Mouse (Mus musculus): ENCODE results near the gene Frmd5. TPM values are rescaled to one million over a fixed set of nuclear protein-coding genes. Genes with fewer than 3 reads are reported as not detected.

Frmd5 gene
- polyA plus RNA-seq, 1 experiment from 2014 or later, result 3.3 TPM

DNA sequence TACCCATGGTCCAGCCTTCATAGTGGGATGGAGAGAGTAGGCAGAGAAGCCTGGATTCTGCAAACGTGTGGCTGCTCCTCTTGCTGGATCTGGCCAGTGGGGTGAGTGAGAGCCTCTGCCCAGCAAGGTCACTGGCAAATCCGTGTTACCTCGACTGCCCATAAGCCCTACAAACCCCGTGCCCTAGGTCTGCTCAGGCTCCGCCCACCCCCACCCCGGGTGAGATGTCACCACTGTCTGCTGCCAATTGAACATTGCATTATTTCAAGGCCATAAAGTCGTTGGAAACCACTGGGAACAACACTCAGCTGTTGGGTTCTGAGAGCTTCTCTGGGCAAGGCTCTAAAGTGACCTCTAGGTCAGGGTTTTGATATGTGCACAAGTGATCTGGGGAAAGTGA lies 208.6 kb downstream of the Frmd5 start:
- H3K9ac ChIP-seq (ENCODE audit: low read length), result no peak overlapping the region
- H3K4me1 ChIP-seq (replicated peaks; ENCODE audit: control insufficient read depth, insufficient read depth, low read length), result peaks cover 17% of the 10 kb centered on the region; the same call in 1 of the 2 replicates
- no peak overlapping the region for H3K4me2 ChIP-seq (ENCODE audit: low read length)
- no peak for DNase-seq (ENCODE audit: low spot score)
- H3K36me3 ChIP-seq (ENCODE audit: control insufficient read depth, insufficient read depth, low read length), result no peaks in the 10 kb centered on the region
- H3K4me3 ChIP-seq (ENCODE audit: low read depth, low read length), result no peak overlapping the region
- no peaks in the 10 kb centered on the region for H3K9me3 ChIP-seq (ENCODE audit: control insufficient read depth, low read length)
- H3K27ac ChIP-seq (ENCODE audit: low read depth), result no peak overlapping the region
- no peaks in the 10 kb centered on the region for H3K27me3 ChIP-seq (replicated peaks; ENCODE audit: control insufficient read depth, insufficient read depth, low read length)
- WGBS, result 66% methylated on average over 7 of the region's 7 CpGs
- ATAC-seq (replicated peaks; ENCODE audit: low FRiP score, low TSS enrichment, low read depth), result no peak

GRCm38 (mm10) chr2:121596621-121597020 lies 210.3 kb downstream of the Frmd5 start:
- ATAC-seq (replicated peaks; ENCODE audit: low FRiP score, low TSS enrichment, low read depth), result no peak
- Histone ChIP-seq H3K4me1 (replicated peaks; ENCODE audit: control insufficient read depth, insufficient read depth, low read length) (peaks cover 17% of the 10 kb centered on the region; the same call in 1 of the 2 replicates), H3K9me3 (ENCODE audit: control insufficient read depth, low read length) (no peaks in the 10 kb centered on the region), H3K36me3 (ENCODE audit: control insufficient read depth, insufficient read depth, low read length) (no peaks in the 10 kb centered on the region), H3K9ac (ENCODE audit: low read length) (no peak overlapping the region), H3K4me2 (ENCODE audit: low read length) (no peak overlapping the region), H3K27me3 (replicated peaks; ENCODE audit: control insufficient read depth, insufficient read depth, low read length) (no peaks in the 10 kb centered on the region), H3K4me3 (ENCODE audit: low read depth, low read length) (no peak overlapping the region), H3K27ac (ENCODE audit: low read depth) (no peak overlapping the region)
- 82% methylated on average over 2 of the region's 2 CpGs for WGBS
- no peak for DNase-seq (ENCODE audit: low spot score)

GRCm38 (mm10) chr2:121594660-121595291 lies 212.1 kb downstream of the Frmd5 start:
- ATAC-seq (replicated peaks; ENCODE audit: low FRiP score, low TSS enrichment, low read depth), result no peak
- 20% methylated on average over 8 of the region's 8 CpGs for WGBS
- Histone ChIP-seq H3K9me3 (ENCODE audit: control insufficient read depth, low read length) (no peaks in the 10 kb centered on the region), H3K4me2 (ENCODE audit: low read length) (no peak overlapping the region), H3K27me3 (replicated peaks; ENCODE audit: control insufficient read depth, insufficient read depth, low read length) (no peaks in the 10 kb centered on the region), H3K4me3 (ENCODE audit: low read depth, low read length) (no peak overlapping the region), H3K4me1 (replicated peaks; ENCODE audit: control insufficient read depth, insufficient read depth, low read length) (peaks cover 17% of the 10 kb centered on the region; the same call in 1 of the 2 replicates), H3K36me3 (ENCODE audit: control insufficient read depth, insufficient read depth, low read length) (no peaks in the 10 kb centered on the region), H3K27ac (ENCODE audit: low read depth) (no peak overlapping the region), H3K9ac (ENCODE audit: low read length) (no peak overlapping the region)
- DNase-seq (ENCODE audit: low spot score), result no peak

DNA sequence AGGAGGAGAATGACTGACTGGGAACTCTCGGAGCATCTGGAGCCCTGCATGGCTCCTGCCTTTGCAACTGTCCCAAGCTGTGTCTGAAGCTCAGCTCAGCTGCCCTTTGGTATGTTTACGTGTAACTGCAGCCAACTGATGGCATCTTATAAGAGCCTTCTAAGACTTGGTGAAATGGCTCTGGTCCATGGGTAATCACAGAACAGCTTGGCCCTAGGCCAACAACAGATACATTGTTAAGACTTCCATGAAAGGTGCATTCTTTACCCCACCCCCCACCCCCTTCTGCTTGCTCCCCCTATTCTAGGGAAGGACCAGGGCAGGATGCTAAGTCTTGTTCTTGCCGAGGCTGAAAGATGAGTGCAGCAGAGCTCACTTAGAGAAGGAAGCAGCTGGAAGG lies 212.8 kb downstream of the Frmd5 start:
- no peak for DNase-seq (ENCODE audit: low spot score)
- Histone ChIP-seq H3K9me3 (ENCODE audit: control insufficient read depth, low read length) (no peaks in the 10 kb centered on the region), H3K4me1 (replicated peaks; ENCODE audit: control insufficient read depth, insufficient read depth, low read length) (peaks cover 17% of the 10 kb centered on the region; the same call in 1 of the 2 replicates), H3K36me3 (ENCODE audit: control insufficient read depth, insufficient read depth, low read length) (no peaks in the 10 kb centered on the region), H3K27me3 (replicated peaks; ENCODE audit: control insufficient read depth, insufficient read depth, low read length) (no peaks in the 10 kb centered on the region), H3K9ac (ENCODE audit: low read length) (no peak overlapping the region), H3K27ac (ENCODE audit: low read depth) (no peak overlapping the region), H3K4me2 (ENCODE audit: low read length) (no peak overlapping the region), H3K4me3 (ENCODE audit: low read depth, low read length) (no peak overlapping the region)
- WGBS, result 39% methylated on average over 3 of the region's 3 CpGs
- ATAC-seq (replicated peaks; ENCODE audit: low FRiP score, low TSS enrichment, low read depth), result no peak

DNA sequence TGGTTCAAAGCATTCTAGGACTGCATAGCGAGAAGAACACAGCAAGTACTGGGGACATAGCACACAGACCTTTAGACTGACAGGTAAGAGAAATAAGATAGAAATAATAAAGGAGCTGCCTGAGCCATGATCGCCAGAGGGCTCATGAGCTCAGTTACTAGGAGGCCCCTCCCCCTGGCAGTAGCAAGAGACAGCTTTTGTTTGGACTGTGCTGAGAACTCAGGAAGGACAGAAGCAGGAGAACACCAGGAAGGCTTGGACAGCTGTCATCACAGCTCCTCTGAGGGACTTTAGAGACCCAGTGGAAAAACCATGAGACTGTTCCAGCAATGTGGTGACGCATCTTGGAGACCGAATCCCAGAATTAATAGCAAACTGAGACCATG lies 218.6 kb downstream of the Frmd5 start:
- 48% methylated on average over 4 of the region's 4 CpGs for WGBS
- H3K4me1 ChIP-seq (replicated peaks; ENCODE audit: control insufficient read depth, insufficient read depth, low read length), result peaks cover 9% of the 10 kb centered on the region; the same call in 1 of the 2 replicates
- H3K9ac ChIP-seq (ENCODE audit: low read length), result no peak overlapping the region
- H3K27me3 ChIP-seq (replicated peaks; ENCODE audit: control insufficient read depth, insufficient read depth, low read length), result no peaks in the 10 kb centered on the region
- no peak overlapping the region for H3K4me2 ChIP-seq (ENCODE audit: low read length)
- no peak for ATAC-seq (replicated peaks; ENCODE audit: low FRiP score, low TSS enrichment, low read depth)
- no peaks in the 10 kb centered on the region for H3K36me3 ChIP-seq (ENCODE audit: control insufficient read depth, insufficient read depth, low read length)
- no peak overlapping the region for H3K27ac ChIP-seq (ENCODE audit: low read depth)
- H3K4me3 ChIP-seq (ENCODE audit: low read depth, low read length), result no peak overlapping the region
- no peak for DNase-seq (ENCODE audit: low spot score)
- H3K9me3 ChIP-seq (ENCODE audit: control insufficient read depth, low read length), result no peaks in the 10 kb centered on the region

GRCm38 (mm10) chr2:121587523-121588308 lies 219.2 kb downstream of the Frmd5 start:
- H3K27ac ChIP-seq (ENCODE audit: low read depth), result no peak overlapping the region
- WGBS, result 34% methylated on average over 12 of the region's 12 CpGs
- no peak overlapping the region for H3K9ac ChIP-seq (ENCODE audit: low read length)
- no peaks in the 10 kb centered on the region for H3K9me3 ChIP-seq (ENCODE audit: control insufficient read depth, low read length)
- H3K36me3 ChIP-seq (ENCODE audit: control insufficient read depth, insufficient read depth, low read length), result no peaks in the 10 kb centered on the region
- H3K27me3 ChIP-seq (replicated peaks; ENCODE audit: control insufficient read depth, insufficient read depth, low read length), result no peaks in the 10 kb centered on the region
- H3K4me3 ChIP-seq (ENCODE audit: low read depth, low read length), result no peak overlapping the region
- no peak for DNase-seq (ENCODE audit: low spot score)
- ATAC-seq (replicated peaks; ENCODE audit: low FRiP score, low TSS enrichment, low read depth), result no peak
- no peak overlapping the region for H3K4me2 ChIP-seq (ENCODE audit: low read length)
- peaks cover 9% of the 10 kb centered on the region; the same call in 1 of the 2 replicates for H3K4me1 ChIP-seq (replicated peaks; ENCODE audit: control insufficient read depth, insufficient read depth, low read length)

DNA sequence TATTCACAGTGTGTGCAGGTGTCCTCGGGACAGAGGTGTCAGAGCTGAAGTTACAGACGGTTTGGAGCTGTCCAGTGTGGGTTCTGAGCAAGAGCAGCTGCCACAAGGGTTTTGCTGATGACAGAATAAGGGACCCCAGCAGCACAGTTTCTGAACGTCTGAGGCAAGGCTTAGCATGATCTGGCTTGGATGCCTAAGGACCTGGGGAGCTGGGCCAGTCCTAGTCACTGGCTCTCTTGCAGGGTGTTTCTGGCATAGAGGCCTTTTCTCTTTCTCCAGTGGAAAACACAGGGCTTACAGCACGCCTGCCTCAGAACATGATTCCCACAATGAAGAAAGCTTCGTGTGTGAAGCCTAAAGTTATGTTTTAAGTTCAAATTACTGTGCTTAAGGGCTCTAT lies 222.2 kb downstream of the Frmd5 start:
- no peak for ATAC-seq (replicated peaks; ENCODE audit: low FRiP score, low TSS enrichment, low read depth)
- Histone ChIP-seq H3K4me3 (ENCODE audit: low read depth, low read length) (no peak overlapping the region), H3K27me3 (replicated peaks; ENCODE audit: control insufficient read depth, insufficient read depth, low read length) (no peaks in the 10 kb centered on the region), H3K4me2 (ENCODE audit: low read length) (no peak overlapping the region), H3K9ac (ENCODE audit: low read length) (no peak overlapping the region), H3K36me3 (ENCODE audit: control insufficient read depth, insufficient read depth, low read length) (no peaks in the 10 kb centered on the region), H3K27ac (ENCODE audit: low read depth) (no peak overlapping the region), H3K4me1 (replicated peaks; ENCODE audit: control insufficient read depth, insufficient read depth, low read length) (peaks cover 9% of the 10 kb centered on the region; the same call in 1 of the 2 replicates), H3K9me3 (ENCODE audit: control insufficient read depth, low read length) (no peaks in the 10 kb centered on the region)
- DNase-seq (ENCODE audit: low spot score), result no peak
- WGBS, result 50% methylated on average over 5 of the region's 5 CpGs

DNA sequence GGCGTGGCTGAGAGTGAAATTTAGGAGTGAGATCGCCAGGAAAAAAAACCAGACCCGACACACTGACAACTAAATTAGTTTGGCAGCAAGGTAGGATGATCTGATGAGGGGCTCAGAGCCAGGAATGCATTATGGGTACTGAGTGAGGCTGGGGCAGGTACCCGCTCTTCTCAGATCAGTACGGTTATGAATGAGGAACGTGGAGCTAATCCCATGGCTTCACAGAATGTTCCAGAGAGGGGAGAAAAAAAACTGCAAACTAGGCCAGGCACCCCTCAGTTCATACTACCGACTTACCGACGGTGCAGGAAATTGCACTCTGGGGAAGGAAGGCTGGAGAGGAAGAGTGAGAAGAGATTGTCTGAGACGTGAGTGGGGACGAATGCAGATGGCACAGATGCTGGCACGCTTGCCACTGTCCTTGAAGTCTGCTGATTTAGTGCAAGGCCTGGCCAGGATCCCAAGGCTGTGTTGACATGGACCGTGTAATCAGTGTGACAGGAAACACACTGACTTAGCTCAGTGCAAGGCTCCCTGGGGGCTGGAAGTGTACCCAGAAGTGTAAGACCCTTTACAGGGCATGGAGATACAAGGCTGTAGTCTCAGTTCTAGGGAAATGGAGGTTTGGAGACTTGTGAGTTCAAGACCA lies 223.3 kb downstream of the Frmd5 start:
- H3K4me1 ChIP-seq (replicated peaks; ENCODE audit: control insufficient read depth, insufficient read depth, low read length), result peaks cover 8% of the 10 kb centered on the region; the same call in 1 of the 2 replicates
- no peaks in the 10 kb centered on the region for H3K9me3 ChIP-seq (ENCODE audit: control insufficient read depth, low read length)
- H3K36me3 ChIP-seq (ENCODE audit: control insufficient read depth, insufficient read depth, low read length), result no peaks in the 10 kb centered on the region
- DNase-seq (ENCODE audit: low spot score), result no peak
- H3K27ac ChIP-seq (ENCODE audit: low read depth), result no peak overlapping the region
- ATAC-seq (replicated peaks; ENCODE audit: low FRiP score, low TSS enrichment, low read depth), result no peak
- 63% methylated on average over 13 of the region's 13 CpGs for WGBS
- no peak overlapping the region for H3K4me3 ChIP-seq (ENCODE audit: low read depth, low read length)
- no peaks in the 10 kb centered on the region for H3K27me3 ChIP-seq (replicated peaks; ENCODE audit: control insufficient read depth, insufficient read depth, low read length)
- H3K9ac ChIP-seq (ENCODE audit: low read length), result no peak overlapping the region
- no peak overlapping the region for H3K4me2 ChIP-seq (ENCODE audit: low read length)

All from intestine, embryonic 14.5 days (tissue).